In genomic region chr4:47151553-47152183, GRCm38 (mm10) we compare ENCODE assay signal across 8 mouse cellular contexts. TPM values are rescaled to one million over a fixed set of nuclear protein-coding genes. Genes with fewer than 3 reads are reported as not detected.
DNase-seq lines count a peak whose midpoint lies in the region; ATAC-seq and TF ChIP-seq lines count a peak whose summit lies in the region.

No protein-coding gene starts in this region.

- TF ChIP-seq POLR2A in limb, embryonic 14.5 days (IDR thresholded peaks at IDR 0.05; ENCODE audit: borderline replicate concordance, extremely low read depth, insufficient read depth, insufficient read length): no peak
- TF ChIP-seq POLR2A in cerebellum, adult 2 months (IDR thresholded peaks at IDR 0.05; ENCODE audit: borderline replicate concordance, insufficient read depth, low read length): no peak

- H3K4me3 ChIP-seq in midbrain, embryonic 11.5 days (ENCODE audit: low read depth, low read length): no peak overlapping the region
- no peak overlapping the region for H3K4me3 ChIP-seq in midbrain, embryonic 16.5 days (ENCODE audit: low read depth, low read length)
- H3K4me3 ChIP-seq in heart, embryonic 14.5 days (ENCODE audit: control insufficient read depth in 1 of 2, insufficient read depth in 1 of 2, low read depth in 1 of 2, low read length in 2 of 2): no peak overlapping the region
- H3K4me3 ChIP-seq in limb, embryonic 14.5 days (replicated peaks; ENCODE audit: low read length): no peak overlapping the region
- no peak overlapping the region for H3K4me3 ChIP-seq in cerebellum, adult 2 months (replicated peaks; ENCODE audit: insufficient read depth, low read depth, low read length)

- 84% methylated on average over 8 of the region's 8 CpGs for WGBS in midbrain, embryonic 11.5 days
- WGBS in midbrain, embryonic 16.5 days: 78% methylated on average over 8 of the region's 8 CpGs
- 43% methylated on average over 8 of the region's 8 CpGs for WGBS in heart, embryonic 14.5 days
- 55% methylated on average over 8 of the region's 8 CpGs for WGBS in limb, embryonic 14.5 days
- 68% methylated on average over 8 of the region's 8 CpGs for WGBS in cerebellum, adult 2 months

- peak; percentile 35 for DNase-seq in midbrain, embryonic 11.5 days (ENCODE audit: low spot score, missing footprints)
- no peak for DNase-seq in limb, embryonic 14.5 days (ENCODE audit: low spot score)
- peak; percentile 60 to 62 for DNase-seq in urinary bladder, postnatal 4 days (ENCODE audit: low spot score in 2 of 2)
- DNase-seq in cerebellum, postnatal 10 days: no peak
- DNase-seq in cerebellum, postnatal 4 days (ENCODE audit: low spot score in 2 of 2): no peak
- no peak for DNase-seq in cerebellum, adult 2 months

- no peak overlapping the region for H3K9ac ChIP-seq in midbrain, embryonic 11.5 days (ENCODE audit: low read length)
- H3K9ac ChIP-seq in midbrain, embryonic 16.5 days (ENCODE audit: low read depth, low read length): no peak overlapping the region
- no peak overlapping the region for H3K9ac ChIP-seq in heart, embryonic 14.5 days (ENCODE audit: low read length)
- no peak overlapping the region for H3K9ac ChIP-seq in limb, embryonic 14.5 days (ENCODE audit: low read depth, low read length, severe bottlenecking)

- no peak for TF ChIP-seq CTCF in cerebellum, adult 2 months (IDR thresholded peaks at IDR 0.05; ENCODE audit: borderline replicate concordance, insufficient read depth, low read depth, low read length)

- H3K4me1 ChIP-seq in midbrain, embryonic 11.5 days (ENCODE audit: control insufficient read depth, insufficient read depth, low read length): no peaks in the 10 kb centered on the region
- no peaks in the 10 kb centered on the region for H3K4me1 ChIP-seq in midbrain, embryonic 16.5 days (ENCODE audit: control insufficient read depth, insufficient read depth, low read length)
- H3K4me1 ChIP-seq in heart, embryonic 14.5 days (ENCODE audit: control insufficient read depth in 2 of 2, insufficient read depth in 2 of 2, low read length in 2 of 2): peaks cover 6 to 8% of the 10 kb centered on the region in 2 experiments; a peak in 3 of 4 replicates
- no peaks in the 10 kb centered on the region for H3K4me1 ChIP-seq in limb, embryonic 14.5 days (ENCODE audit: control insufficient read depth, insufficient read depth, low read length)
- no peaks in the 10 kb centered on the region for H3K4me1 ChIP-seq in cerebellum, adult 2 months (ENCODE audit: control insufficient read depth, insufficient read depth, low read length)

- no peaks in the 10 kb centered on the region for H3K9me3 ChIP-seq in midbrain, embryonic 11.5 days (ENCODE audit: control insufficient read depth, low read length)
- H3K9me3 ChIP-seq in midbrain, embryonic 16.5 days (replicated peaks; ENCODE audit: control insufficient read depth, low read length, poor library complexity, severe bottlenecking): no peaks in the 10 kb centered on the region
- no peaks in the 10 kb centered on the region for H3K9me3 ChIP-seq in heart, embryonic 14.5 days (ENCODE audit: control insufficient read depth, low read length)
- no peaks in the 10 kb centered on the region for H3K9me3 ChIP-seq in limb, embryonic 14.5 days (ENCODE audit: control insufficient read depth, low read length)

- H3K4me2 ChIP-seq in midbrain, embryonic 11.5 days: no peak overlapping the region
- no peak overlapping the region for H3K4me2 ChIP-seq in midbrain, embryonic 16.5 days (ENCODE audit: low read length)
- no peak overlapping the region for H3K4me2 ChIP-seq in heart, embryonic 14.5 days (ENCODE audit: low read length)
- no peak overlapping the region for H3K4me2 ChIP-seq in limb, embryonic 14.5 days (replicated peaks; ENCODE audit: low read depth, low read length, severe bottlenecking)

- no peaks in the 10 kb centered on the region for H3K36me3 ChIP-seq in midbrain, embryonic 11.5 days (ENCODE audit: control insufficient read depth, insufficient read depth, low read length)
- H3K36me3 ChIP-seq in midbrain, embryonic 16.5 days (ENCODE audit: control insufficient read depth, insufficient read depth, low read length): no peaks in the 10 kb centered on the region
- H3K36me3 ChIP-seq in heart, embryonic 14.5 days (ENCODE audit: control insufficient read depth, insufficient read depth, low read length): no peaks in the 10 kb centered on the region
- H3K36me3 ChIP-seq in limb, embryonic 14.5 days (ENCODE audit: control insufficient read depth, insufficient read depth, low read length): no peaks in the 10 kb centered on the region

- ATAC-seq in midbrain, embryonic 11.5 days (ENCODE audit: low FRiP score): no peak
- ATAC-seq in midbrain, embryonic 16.5 days: no peak
- ATAC-seq in heart, embryonic 14.5 days (ENCODE audit: insufficient number of reproducible peaks, insufficient read depth, low FRiP score, low read depth): peak; percentile 67
- 0 out of 2 replicates have a peak, but pooled peaks have one; percentile 44 for ATAC-seq in limb, embryonic 14.5 days (ENCODE audit: low FRiP score, low read depth)

- H3K27ac ChIP-seq in midbrain, embryonic 11.5 days (ENCODE audit: low read depth, low read length): no peak overlapping the region
- H3K27ac ChIP-seq in midbrain, embryonic 16.5 days (ENCODE audit: low read length): no peak overlapping the region
- peak overlapping the region in 1 of 2 experiments; percentile 28; a peak in 1 of 4 replicates for H3K27ac ChIP-seq in heart, embryonic 14.5 days (replicated peaks in 1 of 2; ENCODE audit: control insufficient read depth in 1 of 2, insufficient read depth in 1 of 2, low read depth in 2 of 2, low read length in 2 of 2)
- H3K27ac ChIP-seq in limb, embryonic 14.5 days (replicated peaks; ENCODE audit: low read depth, low read length): no peak overlapping the region
- H3K27ac ChIP-seq in cerebellum, adult 2 months (ENCODE audit: insufficient read depth, low read length): no peak overlapping the region

- no peaks in the 10 kb centered on the region for H3K27me3 ChIP-seq in midbrain, embryonic 11.5 days (ENCODE audit: control insufficient read depth, insufficient read depth, low read length)
- no peaks in the 10 kb centered on the region for H3K27me3 ChIP-seq in midbrain, embryonic 16.5 days (ENCODE audit: control insufficient read depth, insufficient read depth, low read depth, low read length)
- H3K27me3 ChIP-seq in heart, embryonic 14.5 days (ENCODE audit: control insufficient read depth, insufficient read depth, low read length): no peaks in the 10 kb centered on the region
- no peaks in the 10 kb centered on the region for H3K27me3 ChIP-seq in limb, embryonic 14.5 days (ENCODE audit: control insufficient read depth, insufficient read depth, low read length)
- H3K27me3 ChIP-seq in cerebellum, adult 2 months (ENCODE audit: control insufficient read depth, insufficient read depth, low read length): no peaks in the 10 kb centered on the region

RNA-seq across cellular contexts. Expression of gene Col15a1, which starts 56.3 kb away (rescaled TPM):
- polyA plus RNA-seq in midbrain, embryonic 11.5 days (2014; fragmentation: Nextera tagmentation; extraction: Ambion mirVana): 2.9 TPM in 2 replicates
- polyA plus RNA-seq in midbrain, embryonic 16.5 days (2015; fragmentation: Nextera tagmentation; extraction: Ambion mirVana): 3.4 and 5.3 TPM in 2 replicates
- polyA plus RNA-seq in heart, embryonic 14.5 days (2014; fragmentation: Nextera tagmentation; extraction: Ambion mirVana): 8.0 and 12.0 TPM in 2 replicates
- 86.3 and 102 TPM in 2 replicates for polyA plus RNA-seq in limb, embryonic 14.5 days (2012; rRNA removed)
- polyA plus RNA-seq in limb, embryonic 14.5 days (2014; fragmentation: Nextera tagmentation; extraction: Ambion mirVana): 30.6 and 31.5 TPM in 2 replicates
- 3.9 and 5.3 TPM in 2 replicates for polyA plus RNA-seq in cerebellum, adult 2 months (2012; rRNA removed)

RNA-seq across cellular contexts. Expression of gene Galnt12, which starts 60.0 kb away (rescaled TPM):
- polyA plus RNA-seq in midbrain, embryonic 11.5 days (2014; fragmentation: Nextera tagmentation; extraction: Ambion mirVana): 4.6 and 6.1 TPM in 2 replicates
- 1.7 and 1.8 TPM in 2 replicates for polyA plus RNA-seq in midbrain, embryonic 16.5 days (2015; fragmentation: Nextera tagmentation; extraction: Ambion mirVana)
- polyA plus RNA-seq in heart, embryonic 14.5 days (2014; fragmentation: Nextera tagmentation; extraction: Ambion mirVana): 1.6 and 2.1 TPM in 2 replicates
- 4.2 and 4.7 TPM in 2 replicates for polyA plus RNA-seq in limb, embryonic 14.5 days (2012; rRNA removed)
- polyA plus RNA-seq in limb, embryonic 14.5 days (2014; fragmentation: Nextera tagmentation; extraction: Ambion mirVana): 5.4 and 5.9 TPM in 2 replicates
- polyA plus RNA-seq in cerebellum, adult 2 months (2012; rRNA removed): 1.3 TPM in 2 replicates

Comparison
In these comparisons a context has a peak if more than half of its experiments do, and no peak if none do; other contexts are left out.
1. ATAC-seq: peak in heart, embryonic 14.5 days (single experiment) and limb, embryonic 14.5 days (single experiment); none in midbrain, embryonic 11.5 days (single experiment) and midbrain, embryonic 16.5 days (single experiment).
2. DNase-seq: peak in midbrain, embryonic 11.5 days (single experiment) and urinary bladder, postnatal 4 days (2 of 2); none in limb, embryonic 14.5 days (single experiment), cerebellum, postnatal 10 days (0 of 2), cerebellum, postnatal 4 days (0 of 2) and cerebellum, adult 2 months (0 of 2).